12 mouse cellular contexts compared by ENCODE assay signal in genomic region chr19:51482168-51482907, GRCm38 (mm10).
A peak's percentile ranks its signal among the peaks of the same experiment; 100 is the strongest.
DNase-seq lines count a peak whose midpoint lies in the region; ATAC-seq lines count a peak whose summit lies in the region.
"Had no signal": no experiment of that assay in that cellular context is flagged by ENCODE, and none has a peak within 500 bp of the region (broad histone marks: within the 10 kb centered on the region; RNA-seq: fewer than 3 reads in every experiment).

No protein-coding gene starts in this region.

- no peak overlapping the region for H3K4me3 ChIP-seq in neural tube, embryonic 12.5 days

- H3K4me2 ChIP-seq in neural tube, embryonic 12.5 days (replicated peaks) = no peak overlapping the region

- 16% methylated on average over 3 of the region's 3 CpGs for WGBS in neural tube, embryonic 12.5 days

- H3K27me3 ChIP-seq in neural tube, embryonic 12.5 days (replicated peaks) = no peaks in the 10 kb centered on the region

- H3K27ac ChIP-seq in neural tube, embryonic 12.5 days = no peak overlapping the region

- ATAC-seq in neural tube, embryonic 12.5 days (ENCODE audit: low FRiP score, low read depth) = peak; percentile 76
- ATAC-seq in frontal cortex, adult (ENCODE audit: low TSS enrichment) = peak; percentile 93
- ATAC-seq in erythroid progenitor cell, adult 5-6 weeks (replicated peaks; ENCODE audit: low FRiP score, poor library complexity, severe bottlenecking) = no peak

- H3K4me1 ChIP-seq in neural tube, embryonic 12.5 days = no peaks in the 10 kb centered on the region

- no peaks in the 10 kb centered on the region for H3K36me3 ChIP-seq in neural tube, embryonic 12.5 days

- no peak for DNase-seq in neural tube, embryonic 10.5 days (ENCODE audit: extremely low spot score, low spot score)
- DNase-seq in left cerebral cortex, postnatal 14 days (ENCODE audit: low spot score in 2 of 2) = peak; percentile 6 to 42
- peak; percentile 16 for DNase-seq in right cerebral cortex, postnatal 25 days
- no peak for DNase-seq in adipocyte (ENCODE audit: low spot score)
- no peak for DNase-seq in thymus, postnatal 4 days
- DNase-seq: adrenal gland, postnatal 10 days; cerebellum, adult 9-11 months; heart, postnatal 14 days; kidney, postnatal 36 days had no signal

- H3K9me3 ChIP-seq in neural tube, embryonic 12.5 days = no peaks in the 10 kb centered on the region

- H3K9ac ChIP-seq in neural tube, embryonic 12.5 days = no peak overlapping the region

- intact Hi-C loops in left cerebral cortex, postnatal 14 days (cut with DNase I) = no loop called here

Comparison
In these comparisons a context has a peak if more than half of its experiments do, and no peak if none do; other contexts are left out.
1. DNase-seq: peak in left cerebral cortex, postnatal 14 days (2 of 2) and right cerebral cortex, postnatal 25 days (single experiment); none in neural tube, embryonic 10.5 days (single experiment), adipocyte (single experiment) and thymus, postnatal 4 days (single experiment).